Mouse (Mus musculus) hindbrain, postnatal 0 days (tissue): ENCODE data around the gene Eno2. TPM values are rescaled to one million over a fixed set of nuclear protein-coding genes. Genes with fewer than 3 reads are reported as not detected.
A peak's percentile ranks its signal among the peaks of the same experiment; 100 is the strongest.

ENCODE experiments used
- ATAC-seq: fragments of 200-750 bp; cut with Nextera tagmentation; 2 replicates; pipeline ENCODE4 v1.8.0; 2017; ENCODE audit warnings: mild to moderate bottlenecking, moderate TSS enrichment, moderate library complexity
- DNase-seq: peaks from one replicate; pipeline ENCODE4 v3.0.0-alpha.2; 2015; ENCODE audit warnings: low spot score
- H3K27ac ChIP-seq: fragments of 300-500 bp; sonication (generic); 2 replicates; pipeline ENCODE4 v1.5.1; 2014; ENCODE audit warnings: mild to moderate bottlenecking
- H3K27me3 ChIP-seq: fragments of 300-500 bp; sonication (generic); 2 replicates; pipeline ENCODE4 v1.6.1; 2014; ENCODE audit warnings: low read length, mixed read lengths; ENCODE audit not compliant: insufficient read depth
- H3K36me3 ChIP-seq: fragments of 300-500 bp; sonication (generic); 2 replicates; pipeline ENCODE4 v1.6.1; 2014; ENCODE audit warnings: low read length, mixed read lengths; ENCODE audit not compliant: insufficient read depth
- H3K4me1 ChIP-seq: fragments of 300-500 bp; sonication (generic); 2 replicates; pipeline ENCODE4 v1.6.1; 2014; ENCODE audit warnings: antibody characterized with exemption, low read length, mixed read lengths; ENCODE audit not compliant: insufficient read depth
- H3K4me2 ChIP-seq: fragments of 300-500 bp; sonication (generic); 2 replicates; pipeline ENCODE4 v1.6.1; 2014; ENCODE audit warnings: low read depth, mild to moderate bottlenecking, low read length, moderate library complexity, mixed read lengths
- H3K4me3 ChIP-seq: fragments of 300-500 bp; sonication (generic); 2 replicates; pipeline ENCODE4 v1.5.1; 2014; ENCODE audit warnings: low read length
- H3K9ac ChIP-seq: fragments of 300-500 bp; sonication (generic); replicated peaks from 2 replicates; pipeline ENCODE4 v1.6.1; 2014; ENCODE audit warnings: mild to moderate bottlenecking, low read length, moderate library complexity, mixed read lengths
- H3K9me3 ChIP-seq: fragments of 300-500 bp; sonication (generic); 2 replicates; pipeline ENCODE4 v1.6.1; 2016; ENCODE audit warnings: low read length, mixed read lengths
- CTCF ChIP-seq: IDR thresholded peaks from 2 replicates; pipeline ENCODE4 v1.5.1; 2016; ENCODE audit warnings: antibody characterized with exemption, control low read depth, low read depth
- WGBS: fragments of 180-500 bp; shearing (Covaris S2); extraction: QIAGEN DNeasy Blood & Tissue Kit; methylation state at CpG from one replicate; pipeline ENCODE4 v1.1.7; 2014; 5-methylcytosine and 5-hydroxymethylcytosine counted together
- polyA plus RNA-seq: library from polyadenylated mRNA; unstranded; fragments of >200 nt; fragmentation: Nextera tagmentation; extraction: Ambion mirVana; gene quantifications from 2 replicates; pipeline ENCODE4 v1.2.1, GENCODE M21; 2015
- total RNA-seq: library from RNA; depleted of rRNA; stranded (reverse); fragments of >200 nt; gene quantifications from 2 replicates; pipeline ENCODE4 v1.2.3, GENCODE M21; 2014

Gene Eno2
- total and polyA plus RNA-seq, 2 experiments from 2014 or later = 213 to 357 TPM

GRCm38 (mm10) chr6:124809775-124810538 is 40.5 kb upstream of the Eno2 start:
- peak overlapping the region; percentile 97 for H3K4me2 ChIP-seq
- DNase-seq (no peak), ATAC-seq (no peak)
- no peak for TF ChIP-seq CTCF
- peak overlapping the region; percentile 51 for H3K4me3 ChIP-seq
- H3K4me1 ChIP-seq = peaks cover 26% of the 10 kb centered on the region
- 46% methylated on average over 14 of the region's 14 CpGs for WGBS
- peak overlapping the region; percentile 78; the same call in 1 of the 2 replicates for H3K27ac ChIP-seq
- peak overlapping the region; percentile 54 for H3K9ac ChIP-seq
- no peaks in the 10 kb centered on the region for H3K9me3 ChIP-seq
- no peaks in the 10 kb centered on the region for H3K36me3 ChIP-seq
- no peaks in the 10 kb centered on the region for H3K27me3 ChIP-seq

- H3K4me3 ChIP-seq = peak overlapping the region; percentile 51
- ATAC-seq (peak; percentile 11), DNase-seq (peak; percentile 87)
- no peaks in the 10 kb centered on the region for H3K36me3 ChIP-seq
- no peaks in the 10 kb centered on the region for H3K27me3 ChIP-seq
- peak overlapping the region; percentile 78 for H3K27ac ChIP-seq
- WGBS = 1% methylated on average over 35 of the region's 35 CpGs
- TF ChIP-seq CTCF = peak; percentile 86
- H3K9ac ChIP-seq = peak overlapping the region; percentile 54
- H3K4me1 ChIP-seq = peaks cover 23% of the 10 kb centered on the region
- peak overlapping the region; percentile 97 for H3K4me2 ChIP-seq
- H3K9me3 ChIP-seq = no peaks in the 10 kb centered on the region
Observed at GRCm38 (mm10) chr6:124809052-124809774, 39.7 kb upstream of the Eno2 start.

- Histone ChIP-seq H3K4me1 (peaks cover 22% of the 10 kb centered on the region), H3K9ac (peak within 1 kb of the TSS; percentile 54), H3K36me3 (no peaks in the 10 kb centered on the region), H3K9me3 (no peaks in the 10 kb centered on the region), H3K27ac (peak within 1 kb of the TSS; percentile 78), H3K4me3 (peak within 1 kb of the TSS; percentile 51), H3K4me2 (peak within 1 kb of the TSS; percentile 97), H3K27me3 (no peaks in the 10 kb centered on the region)
- ATAC-seq = peak; percentile 36
- TF ChIP-seq CTCF = no peak
- DNase-seq = peak; percentile 75
- WGBS = 5% methylated on average over 29 of the region's 29 CpGs
Observed at GRCm38 (mm10) chr6:124808358-124809012, 39.0 kb upstream of the Eno2 start, which contains the start of gene Spsb2. Gene Spsb2, plus strand, starts transcription at chr6:124808661.

- peak overlapping the region; percentile 51 for H3K4me3 ChIP-seq
- H3K27me3 ChIP-seq = no peaks in the 10 kb centered on the region
- ATAC-seq (no peak), DNase-seq (no peak)
- no peak overlapping the region for H3K9ac ChIP-seq
- H3K4me2 ChIP-seq = peak overlapping the region; percentile 97
- WGBS = 83% methylated on average over 6 of the region's 6 CpGs
- no peaks in the 10 kb centered on the region for H3K9me3 ChIP-seq
- no peak for TF ChIP-seq CTCF
- no peaks in the 10 kb centered on the region for H3K36me3 ChIP-seq
- H3K4me1 ChIP-seq = peaks cover 21% of the 10 kb centered on the region
- peak overlapping the region; percentile 78 for H3K27ac ChIP-seq
Observed at GRCm38 (mm10) chr6:124807986-124808357, 38.5 kb upstream of the Eno2 start.

GRCm38 (mm10) chr6:124807366-124807765 is 37.9 kb upstream of the Eno2 start:
- no peaks in the 10 kb centered on the region for H3K27me3 ChIP-seq
- H3K9me3 ChIP-seq = no peaks in the 10 kb centered on the region
- ATAC-seq = no peak
- peaks cover 15% of the 10 kb centered on the region for H3K4me1 ChIP-seq
- no peaks in the 10 kb centered on the region for H3K36me3 ChIP-seq
- WGBS = 89% methylated on average over 4 of the region's 4 CpGs
- H3K4me3 ChIP-seq = no peak overlapping the region
- no peak for TF ChIP-seq CTCF
- H3K4me2 ChIP-seq = no peak overlapping the region
- no peak overlapping the region for H3K27ac ChIP-seq
- no peak for DNase-seq
- H3K9ac ChIP-seq = no peak overlapping the region

- no peak for ATAC-seq
- peak overlapping the region; percentile 90 for H3K27ac ChIP-seq
- no peak for TF ChIP-seq CTCF
- H3K36me3 ChIP-seq = no peaks in the 10 kb centered on the region
- peak overlapping the region; percentile 42 for H3K4me3 ChIP-seq
- H3K9me3 ChIP-seq = no peaks in the 10 kb centered on the region
- WGBS = 75% methylated on average over 7 of the region's 7 CpGs
- H3K4me2 ChIP-seq = peak overlapping the region; percentile 69
- H3K4me1 ChIP-seq = peaks cover 13% of the 10 kb centered on the region
- H3K27me3 ChIP-seq = no peaks in the 10 kb centered on the region
- 0 out of 2 replicates have a peak overlapping the region, but pooled peaks have one; percentile 54 for H3K9ac ChIP-seq
- no peak for DNase-seq
Observed at GRCm38 (mm10) chr6:124806446-124807140, 37.1 kb upstream of the Eno2 start.
